Mouse (Mus musculus) C2C12 (cell line): ENCODE measurements around the gene Ppp2r2c.

Experiments
- CTCF ChIP-seq: IDR thresholded peaks from one replicate; pipeline ENCODE4 v1.5.1; 2011; ENCODE audit not compliant: control insufficient read depth, insufficient read depth, insufficient read length
- MAX ChIP-seq: IDR thresholded peaks from one replicate; pipeline ENCODE4 v1.6.1; 2011; ENCODE audit warnings: mild to moderate bottlenecking, control low read depth
- MYOD1 ChIP-seq: IDR thresholded peaks from one replicate; pipeline ENCODE4 v1.6.1; 2011; ENCODE audit warnings: low read depth; ENCODE audit not compliant: control insufficient read depth, insufficient read length
- MYOG ChIP-seq: IDR thresholded peaks from one replicate; pipeline ENCODE4 v1.6.1; 2011; ENCODE audit not compliant: control insufficient read depth, insufficient read length; ENCODE audit errors: extremely low read depth
- USF1 ChIP-seq: IDR thresholded peaks from one replicate; pipeline ENCODE4 v1.6.1; 2011; ENCODE audit warnings: low read depth, mild to moderate bottlenecking, control low read depth, moderate library complexity

DNA sequence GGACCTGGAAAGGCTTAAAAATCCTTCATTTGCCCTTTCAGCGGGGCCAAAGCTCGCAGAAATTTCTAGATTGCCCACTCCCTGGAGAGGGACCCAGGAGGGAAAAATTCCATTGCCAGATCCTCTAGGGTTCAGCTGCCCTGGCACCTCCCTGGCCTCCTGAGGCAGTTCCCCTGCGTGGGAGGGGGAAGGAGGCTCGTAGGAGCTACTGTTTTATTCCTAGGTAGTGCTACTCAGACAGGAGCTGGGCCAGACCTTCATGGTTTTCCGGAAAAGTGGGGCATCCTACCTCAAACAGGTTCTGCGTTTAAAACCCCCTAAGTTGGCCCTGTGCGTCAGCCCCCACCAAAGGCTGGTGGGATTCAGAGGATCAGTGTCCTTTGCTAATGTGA lies 869 bp downstream of the Ppp2r2c start:
- TF ChIP-seq USF1 (no peak), CTCF (no peak), MYOG (no peak), MAX (no peak), MYOD1 (no peak)
